Mouse (Mus musculus) adrenal gland, adult 8-10 months (tissue): Measurements from ENCODE around the gene Prmt1. TPM values are rescaled to one million over a fixed set of nuclear protein-coding genes. Genes with fewer than 3 reads are reported as not detected.
"Not testable (repeated sequence)": the region's sequence is repeated elsewhere in the genome, so short reads cannot be mapped to it uniquely, and the experiment has no call there.

Experiments used
- DNase-seq: peaks from one replicate; pipeline ENCODE4 v3.0.0; 2022
- total RNA-seq, 4 experiments: library from RNA; stranded (reverse); gene quantifications; 2 replicates each; pipeline ENCODE4 v1.2.4; 2022

Prmt1 gene
- 100 to 1,000 TPM; 221 to 296 (median 243) TPM for total RNA-seq

GRCm38 (mm10) chr7:44986192-44986878 is at the start of gene Prmt1:
Prmt1 (minus strand) TSS chr7:44986568.
- peak; percentile 100 for DNase-seq

- DNase-seq: no peak
These were observed 49.3 kb upstream of the Prmt1 start for GRCm38 (mm10) chr7:45035631-45036030.

GRCm38 (mm10) chr7:45033722-45034359 is 47.5 kb upstream of the Prmt1 start:
- DNase-seq: no peak

DNA sequence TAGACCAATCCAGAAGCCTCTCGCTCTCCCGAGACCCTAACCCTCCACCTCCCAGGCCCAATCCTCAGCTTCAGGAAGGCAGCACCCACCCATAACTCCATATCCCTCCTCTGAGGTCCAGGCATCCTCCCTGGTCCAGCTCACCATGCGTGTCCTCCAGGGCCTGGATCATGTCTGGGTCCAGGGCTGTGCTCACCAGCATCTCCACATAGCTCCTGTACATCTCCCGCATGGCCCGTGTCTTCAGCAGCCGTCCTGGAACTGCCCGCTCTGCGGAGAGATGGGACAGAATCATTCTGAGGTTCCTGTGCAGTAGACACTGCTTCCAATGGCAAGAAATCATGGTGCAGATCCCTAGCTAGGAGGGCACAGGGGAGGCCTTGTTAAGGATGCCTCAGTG is 44.5 kb upstream of the Prmt1 start:
- DNase-seq: no peak

- DNase-seq: no peak
These were observed 43.6 kb upstream of the Prmt1 start for GRCm38 (mm10) chr7:45029995-45030394.

DNA sequence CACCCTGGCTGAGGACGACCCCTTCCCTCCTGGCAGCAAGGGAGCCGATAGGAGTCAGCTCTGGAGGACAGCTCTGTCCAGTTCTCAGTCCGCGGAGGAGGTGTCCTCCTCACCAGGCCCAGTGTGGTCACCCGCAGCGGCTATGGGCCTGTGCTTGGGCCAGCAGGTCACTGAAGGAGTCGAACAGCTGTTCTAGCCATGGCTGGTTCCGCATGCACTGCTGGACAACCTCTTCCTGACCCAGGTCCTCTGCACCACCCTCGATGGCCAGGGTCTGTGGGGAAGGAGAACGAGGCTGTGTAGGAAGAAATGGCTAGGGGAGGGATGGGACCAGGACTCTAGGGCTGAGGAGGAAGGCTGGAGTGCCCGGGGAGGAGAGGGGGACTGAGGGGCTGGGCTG is 42.0 kb upstream of the Prmt1 start:
- no peak for DNase-seq

DNA sequence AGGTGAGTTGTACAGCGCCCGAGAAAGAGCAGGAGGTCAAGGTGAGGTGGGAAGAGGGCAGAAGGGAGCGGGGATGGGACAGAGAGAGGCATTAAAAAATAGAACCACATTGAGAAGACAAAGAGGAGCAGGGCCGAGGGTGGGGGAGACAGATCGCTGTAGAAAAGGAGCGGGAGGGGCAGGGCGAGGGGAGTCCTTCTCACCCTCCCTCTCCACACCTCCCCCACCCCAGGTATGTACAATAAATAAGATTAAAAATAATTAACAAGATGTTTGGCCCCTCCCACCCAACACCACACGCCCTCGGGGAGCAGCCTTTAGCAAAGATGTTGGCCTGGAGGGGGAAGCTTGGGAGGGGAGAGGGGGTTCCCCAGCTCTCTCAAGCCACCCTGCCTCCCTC is 41.4 kb upstream of the Prmt1 start:
- DNase-seq: no peak

DNA sequence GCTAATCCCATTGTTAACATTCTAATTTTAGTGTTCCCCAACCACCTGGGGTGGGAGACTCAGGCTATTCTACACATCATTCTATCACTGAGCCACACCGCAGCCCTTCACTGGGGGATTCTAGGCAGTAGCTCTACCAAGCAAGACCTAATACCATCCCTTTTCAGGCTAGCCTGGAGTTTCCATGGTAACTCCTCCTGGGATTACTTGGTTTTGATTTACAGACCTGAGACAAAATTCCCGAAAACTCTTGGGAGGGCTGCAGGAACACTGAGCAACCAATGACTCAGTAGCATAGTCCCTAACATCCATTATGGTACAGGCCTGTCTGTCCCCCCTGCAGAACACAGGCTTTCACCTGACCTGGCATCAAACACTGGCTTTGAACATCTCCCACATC is 39.9 kb upstream of the Prmt1 start:
- DNase-seq: no peak

DNA sequence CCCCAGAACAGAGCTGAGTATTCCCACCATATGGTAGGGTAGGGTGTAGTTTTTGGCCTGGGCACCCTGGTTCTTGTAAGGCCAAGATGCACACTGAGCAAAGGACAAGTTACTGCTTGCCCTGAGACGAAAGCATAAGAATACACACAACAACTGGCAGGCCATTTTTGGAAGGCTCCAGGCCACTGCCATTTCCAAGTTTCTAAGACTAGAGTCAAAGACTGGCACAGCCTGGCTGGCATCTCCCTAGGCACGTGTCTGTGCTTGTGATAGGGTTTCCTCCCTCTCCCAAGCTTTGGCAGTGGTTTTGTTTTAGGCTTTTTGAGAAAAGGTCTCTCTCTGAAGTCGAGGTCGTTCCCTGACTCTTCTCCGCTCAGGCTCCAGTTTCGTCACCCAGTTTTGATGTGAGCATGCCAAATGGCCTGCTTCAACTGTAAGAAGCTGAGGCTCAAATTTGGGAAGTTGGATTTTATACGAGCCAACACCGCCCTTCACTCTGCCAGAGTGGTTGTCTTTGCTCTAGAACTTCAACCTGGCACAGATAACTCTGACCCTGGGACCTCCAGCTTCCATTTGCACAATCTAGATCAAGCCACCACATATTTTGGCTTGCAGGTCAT is 39.3 kb upstream of the Prmt1 start:
- peak; percentile 74 for DNase-seq

DNA sequence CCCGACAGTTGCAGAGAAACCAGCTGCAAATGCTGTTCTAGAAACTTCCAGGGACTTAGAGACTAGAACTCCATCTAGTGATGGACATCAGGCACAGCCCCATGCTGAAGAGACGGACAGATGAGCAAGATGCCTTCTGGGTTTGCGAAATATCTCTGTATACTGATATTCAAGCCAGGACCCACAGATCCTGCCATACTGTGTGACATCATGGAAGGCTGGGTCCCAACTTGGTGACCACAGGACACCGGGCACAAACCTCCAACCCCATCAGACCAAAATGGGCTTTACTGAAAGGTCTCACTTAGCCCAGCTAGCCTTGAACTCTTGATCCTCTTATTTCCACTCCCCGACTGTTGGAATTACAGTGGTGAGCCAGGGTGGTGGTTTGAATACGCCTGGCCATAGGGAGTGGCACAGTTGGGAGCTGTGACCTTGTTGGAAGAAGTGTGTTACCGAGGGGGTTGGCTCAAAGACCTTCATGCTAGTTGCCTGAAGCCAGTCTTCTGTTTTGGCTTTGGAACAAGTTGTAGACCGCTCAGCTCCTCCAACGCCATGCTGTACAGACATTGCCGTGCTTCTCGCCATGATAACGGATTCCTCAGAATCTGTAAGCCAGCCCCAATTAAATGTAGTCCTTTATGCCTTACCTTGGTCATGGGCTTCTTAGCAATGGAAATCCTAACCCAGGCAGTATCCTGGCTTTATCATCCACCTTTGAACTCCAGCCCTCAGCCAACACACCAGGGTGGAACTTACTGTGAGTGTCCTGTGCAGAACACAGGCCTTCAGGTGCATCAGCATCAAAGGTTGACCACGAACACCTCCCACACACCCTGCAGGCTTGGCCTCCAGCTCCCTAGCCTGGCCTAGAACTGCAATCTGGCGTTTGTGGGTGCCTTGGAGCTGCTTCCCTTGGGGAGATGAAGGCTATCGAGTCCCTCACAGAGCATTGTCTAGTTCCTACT is 38.2 kb upstream of the Prmt1 start:
- no peak for DNase-seq

DNA sequence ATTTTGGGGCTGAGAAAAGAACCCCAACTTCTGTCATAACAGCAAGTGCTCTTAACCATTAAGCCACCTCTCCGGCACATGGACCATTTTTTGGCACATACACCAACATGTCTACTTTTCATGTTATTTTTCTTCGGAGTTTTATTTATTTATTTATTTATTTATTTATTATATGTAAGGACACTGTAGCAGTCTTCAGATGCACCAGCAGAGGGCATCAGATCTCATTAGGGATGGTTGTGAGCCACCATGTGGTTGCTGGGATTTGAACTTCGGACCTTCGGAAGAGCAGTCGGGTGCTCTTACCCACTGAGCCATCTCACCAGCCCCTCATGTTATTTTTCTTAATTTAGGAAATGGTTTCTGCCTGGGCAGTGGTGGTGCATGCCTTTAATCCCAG is 37.3 kb upstream of the Prmt1 start:
- DNase-seq: not testable (repeated sequence)

DNA sequence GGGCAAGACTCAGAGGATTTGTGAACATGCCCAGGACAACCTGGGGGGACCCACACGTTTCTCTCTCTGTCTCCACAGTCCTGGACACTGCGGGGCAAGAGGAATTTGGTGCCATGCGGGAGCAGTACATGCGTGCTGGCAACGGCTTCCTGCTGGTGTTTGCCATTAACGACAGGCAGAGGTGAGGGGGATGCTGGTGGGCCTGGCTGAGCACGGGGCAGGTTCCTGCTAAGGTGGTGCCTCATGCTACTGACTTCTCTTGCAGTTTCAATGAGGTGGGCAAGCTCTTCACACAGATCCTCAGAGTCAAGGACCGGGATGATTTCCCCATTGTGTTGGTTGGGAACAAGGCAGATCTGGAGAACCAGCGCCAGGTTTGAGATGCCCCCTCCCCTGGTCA is 33.9 kb upstream of the Prmt1 start:
- DNase-seq: no peak

- DNase-seq: peak; percentile 71
These were observed 32.7 kb upstream of the Prmt1 start for GRCm38 (mm10) chr7:45019031-45019571.

GRCm38 (mm10) chr7:45017242-45018061 is 31.1 kb upstream of the Prmt1 start, which contains the start of gene Rras:
Rras (plus strand) TSS chr7:45017961.
- DNase-seq: peak; percentile 97

DNA sequence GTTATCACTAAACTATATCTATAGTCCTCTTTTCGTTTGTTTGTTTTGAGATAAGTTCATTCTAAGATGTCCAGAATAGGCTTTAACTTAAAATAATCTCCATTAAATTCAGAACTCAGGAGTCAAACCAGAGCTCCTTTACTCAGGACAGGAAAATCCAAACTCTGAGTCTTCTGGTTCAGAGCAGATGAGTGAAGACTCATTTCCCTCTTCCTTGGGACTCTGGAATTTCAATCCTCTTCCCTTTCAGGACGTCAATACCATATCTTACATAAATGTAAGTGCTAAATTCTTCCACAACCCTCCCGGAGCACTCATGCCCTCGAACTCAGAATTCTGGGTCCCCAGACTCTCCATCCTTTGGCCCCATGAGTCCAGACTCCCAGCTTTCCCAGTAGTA is 30.4 kb upstream of the Prmt1 start:
- no peak for DNase-seq

DNA sequence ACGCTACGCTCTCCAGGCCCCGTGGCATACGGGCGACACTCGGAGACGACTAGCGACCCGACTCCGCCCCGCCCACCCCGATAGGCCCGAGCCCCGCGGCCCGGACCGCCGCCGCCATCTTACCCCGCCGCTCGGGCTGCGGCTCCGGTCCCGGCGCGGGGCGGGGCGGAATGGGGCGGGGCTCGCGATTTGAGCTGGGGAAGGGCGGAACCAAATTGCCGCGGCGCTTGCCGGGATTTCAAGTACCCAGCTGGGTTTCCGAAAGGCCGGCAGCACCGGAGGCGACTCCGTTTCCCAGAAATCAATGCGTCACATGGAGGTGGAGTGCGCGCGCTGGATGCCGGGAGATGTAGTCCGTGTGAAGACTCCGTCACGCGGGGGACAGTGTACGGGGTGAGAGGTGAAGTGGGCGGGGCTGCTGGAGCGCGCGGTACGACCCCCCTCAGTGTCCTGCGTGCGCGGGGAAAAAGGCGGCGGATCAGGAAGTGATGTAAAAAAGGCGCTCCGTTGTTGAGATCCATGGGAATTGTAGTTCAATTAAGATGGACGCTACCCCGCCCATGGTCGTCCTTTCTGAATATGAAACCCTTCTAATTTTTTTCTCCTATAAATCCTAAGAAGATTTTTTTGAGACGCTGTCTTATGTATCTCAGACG is 29.7 kb upstream of the Prmt1 start, which contains the start of gene Scaf1:
Scaf1 (minus strand) TSS at position 407 of the 656 bp plus-strand sequence.
- DNase-seq: peak; percentile 100

GRCm38 (mm10) chr7:45015344-45015956 is 29.1 kb upstream of the Prmt1 start:
- no peak for DNase-seq

DNA sequence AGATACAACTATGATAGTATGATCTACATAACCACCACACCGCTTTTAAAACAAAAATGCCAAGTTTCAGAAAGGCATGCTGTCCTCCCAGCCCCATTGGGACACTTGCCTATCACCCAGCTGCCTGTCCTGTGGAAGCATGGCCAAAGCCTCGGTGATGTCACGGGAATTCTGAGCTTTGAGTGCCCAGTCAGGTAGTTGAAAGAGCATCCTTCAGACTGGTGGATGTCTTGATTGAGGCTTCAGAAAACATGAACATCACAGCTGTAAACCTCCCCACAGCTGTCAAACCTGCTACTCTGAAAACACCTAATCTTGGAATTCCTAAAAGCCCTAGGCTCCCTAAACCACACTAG is 27.7 kb upstream of the Prmt1 start:
- no peak for DNase-seq

- DNase-seq: no peak
These were observed 27.2 kb upstream of the Prmt1 start for GRCm38 (mm10) chr7:45013366-45014095.

- DNase-seq: no peak
These were observed 26.5 kb upstream of the Prmt1 start for GRCm38 (mm10) chr7:45012824-45013223.
